Mouse (Mus musculus) cerebellum, adult 2 months (tissue): ENCODE measurements around the gene Tmem198b. TPM values are rescaled to one million over a fixed set of nuclear protein-coding genes. Genes with fewer than 3 reads are reported as not detected.

ENCODE experiments used
- DNase-seq, 2 experiments: peaks; one replicate each; pipeline ENCODE4 v3.0.0; 2021
- H3K27ac ChIP-seq: fragments of 200-500 bp; 2 replicates; pipeline ENCODE4 v1.5.1; 2012; ENCODE audit warnings: low read length, control low read depth, inconsistent platforms; ENCODE audit not compliant: insufficient read depth
- H3K27me3 ChIP-seq: fragments of 200-500 bp; 2 replicates; pipeline ENCODE4 v1.6.1; 2012; ENCODE audit warnings: inconsistent platforms, mild to moderate bottlenecking, low read length, moderate library complexity; ENCODE audit not compliant: control insufficient read depth, insufficient read depth
- H3K4me1 ChIP-seq: fragments of 200-500 bp; 2 replicates; pipeline ENCODE4 v1.6.1; 2011; ENCODE audit warnings: low read length; ENCODE audit not compliant: control insufficient read depth, insufficient read depth
- H3K4me3 ChIP-seq: fragments of 200-500 bp; replicated peaks from 2 replicates; pipeline ENCODE3; 2011; ENCODE audit warnings: mild to moderate bottlenecking, low read depth, low read length, control low read depth; ENCODE audit not compliant: insufficient read depth
- CTCF ChIP-seq: fragments of 200-500 bp; IDR thresholded peaks from 2 replicates; pipeline ENCODE4 v1.5.1; 2011; ENCODE audit warnings: low read depth, mild to moderate bottlenecking, control low read depth, low read length, moderate library complexity, borderline replicate concordance; ENCODE audit not compliant: insufficient read depth
- POLR2A ChIP-seq: fragments of 200-500 bp; IDR thresholded peaks from 2 replicates; pipeline ENCODE4 v1.6.1; 2011; ENCODE audit warnings: low read length, control low read depth, borderline replicate concordance; ENCODE audit not compliant: insufficient read depth
- WGBS: fragments of 180-500 bp; shearing (Covaris S2); methylation state at CpG from one replicate; pipeline ENCODE4 v1.1.7; 2018; 5-methylcytosine and 5-hydroxymethylcytosine counted together
- polyA plus RNA-seq: library from polyadenylated mRNA; depleted of rRNA; stranded (reverse); fragments of >200 nt; gene quantifications from 2 replicates; pipeline ENCODE4 v1.2.3, GENCODE M21; 2012

Gene Tmem198b
- polyA plus RNA-seq, 1 experiment = 26.4 TPM

DNA sequence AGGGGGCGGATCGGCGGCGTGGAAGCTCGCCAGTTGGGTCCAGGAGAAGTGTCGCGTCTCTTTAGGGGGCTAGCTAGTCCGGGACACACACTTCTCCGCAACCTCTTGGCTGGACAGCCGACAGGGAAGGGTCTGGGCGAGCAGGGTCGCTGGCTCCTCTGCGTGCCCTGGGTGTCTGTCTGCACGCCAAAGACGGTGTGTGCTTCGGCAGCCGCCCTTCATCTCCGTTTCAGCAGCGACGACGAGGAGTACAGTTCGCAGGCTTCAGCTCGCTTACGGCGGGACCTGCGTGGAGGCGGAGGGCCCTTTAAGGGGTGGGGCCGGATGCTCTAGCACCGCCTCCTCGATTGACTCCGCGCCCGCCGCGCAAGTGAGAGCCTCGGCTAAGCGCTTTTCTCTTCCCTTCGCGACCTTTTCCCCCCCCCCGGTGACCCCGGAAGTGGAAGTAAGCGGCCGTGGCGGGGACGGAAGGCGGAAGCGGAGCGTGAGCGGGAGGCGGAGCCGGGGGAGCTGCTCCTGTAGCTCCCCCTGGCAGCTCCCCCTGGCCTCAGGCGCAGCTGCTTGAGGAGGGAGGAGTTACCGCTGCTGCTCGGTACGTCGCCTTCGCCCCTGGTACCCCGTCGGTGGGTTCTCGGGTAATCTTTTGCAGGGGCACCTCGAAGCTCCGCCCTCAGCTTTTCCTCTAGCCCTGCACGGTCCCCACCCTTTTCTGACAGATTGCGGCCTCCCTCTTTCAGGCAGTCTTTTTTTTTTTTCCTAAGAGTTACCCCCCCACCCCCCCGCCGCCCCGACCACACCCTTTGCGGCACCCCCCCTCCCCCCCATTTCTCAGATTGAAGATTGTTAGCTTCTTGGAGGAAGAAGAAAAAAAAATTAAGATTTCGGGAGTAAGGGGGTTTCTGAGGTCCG, 1.2 kb upstream of the Tmem198b start:
- no peaks in the 10 kb centered on the region for H3K27me3 ChIP-seq
- H3K4me3 ChIP-seq = peak overlapping the region; percentile 91
- peak overlapping the region; percentile 93 for H3K27ac ChIP-seq
- TF ChIP-seq POLR2A (peak; percentile 79; the same call in 1 of the 2 replicates), CTCF (no peak)
- DNase-seq = peak; percentile 94 to 96
- under 1% methylated on average over 69 of the region's 70 CpGs for WGBS
- H3K4me1 ChIP-seq = peaks cover 13% of the 10 kb centered on the region

DNA sequence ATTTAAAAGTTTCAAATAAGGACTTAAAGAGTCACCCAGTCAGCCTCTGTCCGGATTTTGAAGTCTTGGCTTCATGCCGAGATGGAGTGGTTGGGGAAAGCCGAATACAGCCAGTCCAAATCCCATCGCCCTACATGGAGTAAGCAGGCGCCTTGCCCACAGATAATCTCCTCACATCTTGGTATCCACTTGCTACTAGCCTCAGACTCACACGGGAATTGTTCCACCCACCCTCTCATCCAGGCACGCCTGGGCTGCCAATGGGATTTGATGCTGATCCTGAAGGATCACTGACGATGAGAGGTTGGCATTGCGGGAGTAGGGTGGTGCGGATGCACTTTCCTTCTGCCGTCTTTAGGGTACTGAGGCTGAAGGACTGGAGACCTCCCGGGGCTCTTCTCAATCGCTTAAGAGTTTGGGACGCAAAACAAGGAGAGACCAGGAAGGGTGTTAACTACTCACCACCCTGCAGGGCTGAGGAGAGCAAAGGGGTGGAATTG, 349 bp downstream of the Tmem198b start, which contains the start of gene Dnajc14:
Dnajc14 (plus strand) TSS at position 292 of the 500 bp plus-strand sequence.
- Histone ChIP-seq H3K4me3 (peak within 1 kb of the TSS; percentile 91), H3K27me3 (no peaks in the 10 kb centered on the region), H3K27ac (peak within 1 kb of the TSS; percentile 93), H3K4me1 (peaks cover 13% of the 10 kb centered on the region)
- TF ChIP-seq POLR2A = peak; percentile 39; the same call in 1 of the 2 replicates
- TF ChIP-seq CTCF = no peak
- DNase-seq = peak; percentile 77
- under 1% methylated on average over 14 of the region's 14 CpGs for whole genome bisulfite sequencing

- no peak for DNase-seq
- Histone ChIP-seq H3K27ac (peak overlapping the region; percentile 79), H3K4me3 (peak overlapping the region; percentile 91), H3K4me1 (peaks cover 11% of the 10 kb centered on the region), H3K27me3 (no peaks in the 10 kb centered on the region)
- WGBS = 14% methylated on average over 6 of the region's 6 CpGs
- TF ChIP-seq CTCF (no peak), POLR2A (no peak)
These were observed 809 bp downstream of the Tmem198b start for GRCm38 (mm10) chr10:128803361-128803760.

- DNase-seq = no peak
- H3K4me1 ChIP-seq = peaks cover 9% of the 10 kb centered on the region
- no peak overlapping the region for H3K4me3 ChIP-seq
- no peak for TF ChIP-seq CTCF
- TF ChIP-seq POLR2A = no peak
- H3K27me3 ChIP-seq = no peaks in the 10 kb centered on the region
- WGBS = 57% methylated on average over 4 of the region's 4 CpGs
- no peak overlapping the region for H3K27ac ChIP-seq
These were observed 1.2 kb downstream of the Tmem198b start for GRCm38 (mm10) chr10:128802956-128803355.

DNA sequence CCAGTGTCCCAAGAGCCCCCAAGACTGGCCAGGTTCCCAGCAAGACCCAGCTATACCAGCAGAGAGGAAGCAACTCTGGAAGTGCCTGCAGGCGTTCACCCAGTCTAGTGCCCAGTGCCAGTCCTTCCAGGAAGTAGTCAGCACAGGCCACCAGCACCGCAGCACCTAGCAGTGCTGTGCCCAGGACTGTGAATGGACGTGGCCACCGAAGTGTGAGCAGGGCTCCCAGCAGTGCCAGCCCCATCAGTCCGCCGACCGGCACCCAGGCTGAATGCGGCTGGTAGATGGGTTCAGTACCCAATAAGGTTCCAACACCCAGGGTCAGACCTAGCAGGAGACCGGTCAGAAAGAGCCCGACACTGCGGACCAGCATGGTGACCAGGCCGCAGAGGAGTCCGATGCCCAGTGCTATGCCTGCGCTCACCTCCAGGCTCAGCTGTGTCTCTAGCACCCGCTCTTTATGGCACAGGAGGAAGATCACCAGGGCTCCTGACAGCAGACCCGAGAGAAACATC, 2.1 kb downstream of the Tmem198b start:
- no peak for DNase-seq
- 89% methylated on average over 16 of the region's 16 CpGs for WGBS
- TF ChIP-seq CTCF = no peak
- no peak for TF ChIP-seq POLR2A
- H3K27ac ChIP-seq = no peak overlapping the region
- no peaks in the 10 kb centered on the region for H3K27me3 ChIP-seq
- H3K4me3 ChIP-seq = no peak overlapping the region
- peaks cover 5% of the 10 kb centered on the region; the same call in 1 of the 2 replicates for H3K4me1 ChIP-seq

DNA sequence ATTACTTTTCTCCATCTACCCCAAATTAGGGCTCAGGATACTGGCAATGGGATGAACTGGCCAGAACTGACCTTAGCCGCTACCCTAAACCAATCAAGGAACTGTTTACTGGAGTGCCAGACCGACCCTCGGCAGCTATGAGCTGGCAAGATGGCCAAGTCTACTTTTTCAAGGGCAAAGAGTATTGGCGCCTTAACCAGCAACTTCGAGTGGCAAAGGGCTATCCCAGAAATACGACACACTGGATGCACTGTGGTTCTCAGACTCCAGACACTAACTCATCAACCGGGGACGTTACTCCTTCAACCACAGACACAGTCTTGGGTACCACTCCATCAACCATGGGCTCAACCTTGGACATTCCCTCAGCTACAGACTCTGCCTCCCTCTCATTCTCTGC, 5.5 kb downstream of the Tmem198b start:
- WGBS = 91% methylated on average over 8 of the region's 8 CpGs
- Histone ChIP-seq H3K27me3 (no peaks in the 10 kb centered on the region; the same call in 1 of the 2 replicates), H3K27ac (no peak overlapping the region), H3K4me3 (no peak overlapping the region), H3K4me1 (no peaks in the 10 kb centered on the region; the same call in 1 of the 2 replicates)
- TF ChIP-seq POLR2A = no peak
- no peak for TF ChIP-seq CTCF
- no peak for DNase-seq

DNA sequence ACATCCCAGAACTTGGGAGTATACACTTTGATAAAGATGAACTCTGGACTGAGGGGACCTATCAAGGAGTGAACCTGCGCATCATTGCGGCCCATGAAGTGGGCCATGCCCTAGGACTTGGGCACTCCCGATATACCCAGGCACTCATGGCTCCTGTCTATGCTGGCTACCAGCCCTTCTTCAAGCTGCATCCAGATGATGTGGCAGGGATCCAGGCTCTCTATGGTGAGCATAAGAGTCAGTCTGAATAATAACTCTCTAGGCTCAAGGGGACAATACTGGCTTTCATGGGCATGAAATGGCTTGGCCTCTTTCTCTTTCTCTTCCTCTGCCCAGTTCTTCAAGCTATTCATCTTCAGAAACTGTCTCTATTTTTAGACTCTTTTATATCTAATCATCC, 8.6 kb downstream of the Tmem198b start:
- no peaks in the 10 kb centered on the region; the same call in 1 of the 2 replicates for H3K27me3 ChIP-seq
- WGBS = 71% methylated on average over 3 of the region's 3 CpGs
- H3K27ac ChIP-seq = no peak overlapping the region
- no peak for TF ChIP-seq CTCF
- TF ChIP-seq POLR2A = no peak
- peak in 1 of 2 experiments; percentile 23 for DNase-seq
- H3K4me1 ChIP-seq = no peaks in the 10 kb centered on the region; the same call in 1 of the 2 replicates
- H3K4me3 ChIP-seq = no peak overlapping the region
